Mouse (Mus musculus) ovary, adult 18-20 months (tissue): ENCODE measurements around the gene Zdhhc9.

Experiments
- DNase-seq: peaks from one replicate; pipeline ENCODE4 v3.0.0; 2022; ENCODE audit warnings: low spot score, mixed read lengths

Zdhhc9 gene

GRCm38 (mm10) chrX:48170368-48170767, 38.3 kb downstream of the Zdhhc9 start:
- DNase-seq: no peak

GRCm38 (mm10) chrX:48169892-48170291, 38.8 kb downstream of the Zdhhc9 start:
- DNase-seq: no peak

- DNase-seq: no peak
Measured at GRCm38 (mm10) chrX:48158229-48158919, 50.3 kb downstream of the Zdhhc9 start.

GRCm38 (mm10) chrX:48157396-48157795, 51.3 kb downstream of the Zdhhc9 start:
- no peak for DNase-seq

GRCm38 (mm10) chrX:48155489-48155888, 53.2 kb downstream of the Zdhhc9 start:
- DNase-seq: no peak

GRCm38 (mm10) chrX:48153949-48154348, 54.7 kb downstream of the Zdhhc9 start:
- no peak for DNase-seq

GRCm38 (mm10) chrX:48153414-48153813, 55.3 kb downstream of the Zdhhc9 start:
- no peak for DNase-seq

GRCm38 (mm10) chrX:48152106-48152505, 56.6 kb downstream of the Zdhhc9 start:
- no peak for DNase-seq

- no peak for DNase-seq
Measured at GRCm38 (mm10) chrX:48147741-48148186, 60.9 kb downstream of the Zdhhc9 start.

GRCm38 (mm10) chrX:48147226-48147625, 61.5 kb downstream of the Zdhhc9 start:
- no peak for DNase-seq

GRCm38 (mm10) chrX:48146262-48146661, 62.4 kb downstream of the Zdhhc9 start, which contains the start of gene Sash3:
Gene Sash3, plus strand, starts transcription at chrX:48146436.
- no peak for DNase-seq

GRCm38 (mm10) chrX:48143415-48144335, 65.0 kb downstream of the Zdhhc9 start:
- DNase-seq: no peak

- DNase-seq: no peak
Measured at GRCm38 (mm10) chrX:48141481-48141880, 67.2 kb downstream of the Zdhhc9 start.

GRCm38 (mm10) chrX:48140286-48140877, 68.3 kb downstream of the Zdhhc9 start:
- no peak for DNase-seq

- DNase-seq: no peak
Measured at GRCm38 (mm10) chrX:48139368-48140285, 69.1 kb downstream of the Zdhhc9 start.

GRCm38 (mm10) chrX:48138539-48139275, 70.0 kb downstream of the Zdhhc9 start:
- no peak for DNase-seq

- DNase-seq: no peak
Measured at GRCm38 (mm10) chrX:48138011-48138410, 70.7 kb downstream of the Zdhhc9 start.

GRCm38 (mm10) chrX:48136935-48137334, 71.7 kb downstream of the Zdhhc9 start:
- no peak for DNase-seq

GRCm38 (mm10) chrX:48129167-48129566, 79.5 kb downstream of the Zdhhc9 start:
- DNase-seq: no peak

- DNase-seq: no peak
Measured at GRCm38 (mm10) chrX:48127502-48128218, 81.0 kb downstream of the Zdhhc9 start.
